Mouse (Mus musculus) cortical plate, adult 2 months (tissue): ENCODE measurements around the gene Kcns1.

Source experiments
- CTCF ChIP-seq: fragments of 200-500 bp; IDR thresholded peaks from 2 replicates; pipeline ENCODE4 v1.5.1; 2011; ENCODE audit warnings: mild to moderate bottlenecking, control low read depth, low read length; ENCODE audit not compliant: insufficient read depth; ENCODE audit errors: extremely low read depth
- POLR2A ChIP-seq: fragments of 200-500 bp; IDR thresholded peaks from 2 replicates; pipeline ENCODE4 v1.6.1; 2011; ENCODE audit warnings: mild to moderate bottlenecking, low read length, control low read depth; ENCODE audit not compliant: insufficient read depth; ENCODE audit errors: extremely low read depth

GRCm38 (mm10) chr2:164136393-164136792, 34.5 kb downstream of the Kcns1 start:
- peak; percentile 29; the same call in 1 of the 2 replicates for TF ChIP-seq CTCF
- no peak for TF ChIP-seq POLR2A
